Mouse (Mus musculus) embryonic facial prominence, embryonic 12.5 days (tissue): ENCODE data around the gene Pimreg. TPM values are rescaled to one million over a fixed set of nuclear protein-coding genes. Genes with fewer than 3 reads are reported as not detected.
A peak's percentile ranks its signal among the peaks of the same experiment; 100 is the strongest.

Experiments used
- ATAC-seq: fragments of 200-750 bp; cut with Nextera tagmentation; 2 replicates; pipeline ENCODE4 v1.8.0; 2017; ENCODE audit not compliant: insufficient number of reproducible peaks, insufficient read depth, low FRiP score, low TSS enrichment
- H3K27ac ChIP-seq: fragments of 300-500 bp; sonication (generic); 2 replicates; pipeline ENCODE4 v1.5.1; 2016; ENCODE audit warnings: mild to moderate bottlenecking
- H3K27me3 ChIP-seq: fragments of 300-500 bp; sonication (generic); 2 replicates; pipeline ENCODE4 v1.6.1; 2016; ENCODE audit warnings: mild to moderate bottlenecking, moderate library complexity
- H3K36me3 ChIP-seq: fragments of 300-500 bp; sonication (generic); 2 replicates; pipeline ENCODE4 v1.6.1; 2016; ENCODE audit warnings: mild to moderate bottlenecking
- H3K4me1 ChIP-seq: fragments of 300-500 bp; sonication (generic); 2 replicates; pipeline ENCODE4 v1.6.1; 2016
- H3K4me2 ChIP-seq: fragments of 300-500 bp; sonication (generic); replicated peaks from 2 replicates; pipeline ENCODE4 v1.6.1; 2016; ENCODE audit warnings: mild to moderate bottlenecking, moderate library complexity
- H3K4me3 ChIP-seq: fragments of 300-500 bp; sonication (generic); 2 replicates; pipeline ENCODE4 v1.5.1; 2016; ENCODE audit warnings: mild to moderate bottlenecking
- H3K9ac ChIP-seq: fragments of 300-500 bp; sonication (generic); 2 replicates; pipeline ENCODE4 v1.6.1; 2016; ENCODE audit warnings: mild to moderate bottlenecking, moderate library complexity
- H3K9me3 ChIP-seq: fragments of 300-500 bp; sonication (generic); 2 replicates; pipeline ENCODE4 v1.6.1; 2016; ENCODE audit warnings: mild to moderate bottlenecking, moderate library complexity
- WGBS: fragments of 180-500 bp; shearing (Covaris S2); methylation state at CpG from one replicate; pipeline ENCODE4 v1.1.7; 2016; 5-methylcytosine and 5-hydroxymethylcytosine counted together
- polyA plus RNA-seq: library from polyadenylated mRNA; unstranded; fragments of >200 nt; fragmentation: Nextera tagmentation; extraction: Ambion mirVana; gene quantifications from 2 replicates; pipeline ENCODE4 v1.2.1, GENCODE M21; 2016

Gene Pimreg
- polyA plus RNA-seq, 1 experiment from 2014 or later, result 143 TPM

- Histone ChIP-seq H3K9ac (no peak overlapping the region), H3K36me3 (no peaks in the 10 kb centered on the region), H3K9me3 (no peaks in the 10 kb centered on the region), H3K27ac (no peak overlapping the region), H3K4me1 (peaks cover 26% of the 10 kb centered on the region), H3K4me2 (no peak overlapping the region), H3K27me3 (no peaks in the 10 kb centered on the region), H3K4me3 (no peak overlapping the region)
- WGBS, result 80% methylated on average over 4 of the region's 4 CpGs
- ATAC-seq, result no peak
Observed at GRCm38 (mm10) chr11:72014674-72015073, 27.2 kb upstream of the Pimreg start.

GRCm38 (mm10) chr11:72016518-72017252 lies 25.1 kb upstream of the Pimreg start:
- no peaks in the 10 kb centered on the region for H3K36me3 ChIP-seq
- no peak overlapping the region for H3K4me2 ChIP-seq
- WGBS, result 82% methylated on average over 13 of the region's 13 CpGs
- H3K4me3 ChIP-seq, result no peak overlapping the region
- no peak for ATAC-seq
- H3K9me3 ChIP-seq, result no peaks in the 10 kb centered on the region
- no peak overlapping the region for H3K9ac ChIP-seq
- peaks cover 8% of the 10 kb centered on the region; the same call in 1 of the 2 replicates for H3K4me1 ChIP-seq
- H3K27ac ChIP-seq, result no peak overlapping the region
- H3K27me3 ChIP-seq, result no peaks in the 10 kb centered on the region

DNA sequence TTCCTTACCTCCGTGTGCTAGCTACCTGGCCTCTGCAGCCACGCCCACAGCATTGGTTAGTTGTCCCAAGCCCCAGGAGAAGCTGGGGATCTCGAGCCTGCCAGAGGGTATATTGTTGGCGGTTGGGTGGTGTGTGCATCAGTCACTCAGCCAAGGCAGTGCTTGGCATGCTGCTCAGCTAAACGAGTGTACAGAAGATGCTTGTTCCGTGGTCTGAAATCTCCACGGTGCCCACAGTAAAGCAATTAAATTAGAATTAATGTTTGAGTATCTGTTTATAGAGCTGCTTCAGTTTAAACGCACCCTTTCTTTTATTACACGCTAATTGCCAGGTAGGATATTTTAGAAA lies 24.6 kb upstream of the Pimreg start:
- Histone ChIP-seq H3K4me1 (0 out of 2 replicates have a peak, but pooled peaks cover 3% of the 10 kb centered on the region), H3K27me3 (no peaks in the 10 kb centered on the region), H3K9ac (no peak overlapping the region), H3K9me3 (no peaks in the 10 kb centered on the region), H3K4me3 (no peak overlapping the region), H3K4me2 (no peak overlapping the region), H3K36me3 (no peaks in the 10 kb centered on the region), H3K27ac (no peak overlapping the region)
- WGBS, result 70% methylated on average over 9 of the region's 9 CpGs
- ATAC-seq, result no peak

DNA sequence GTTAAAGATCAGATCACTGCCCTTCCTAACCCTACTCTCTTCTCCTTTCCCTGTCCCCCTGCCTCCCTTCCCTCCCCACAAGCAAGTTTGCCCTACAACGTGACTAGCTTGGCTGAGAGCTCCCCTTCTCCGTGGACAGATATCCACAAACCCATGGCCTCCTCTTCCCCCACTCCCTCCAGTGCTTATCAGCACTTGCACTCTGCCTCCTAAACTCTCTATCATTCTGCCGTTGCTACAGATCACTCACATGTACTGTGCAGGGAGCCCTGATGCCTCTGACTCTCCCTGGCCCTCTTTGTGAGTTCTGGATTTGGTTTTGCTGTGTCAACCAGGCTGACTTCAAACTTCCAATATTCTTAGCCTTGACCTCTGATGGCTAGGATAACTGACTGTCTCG lies 20.8 kb upstream of the Pimreg start:
- no peaks in the 10 kb centered on the region for H3K9me3 ChIP-seq
- WGBS, result 68% methylated on average over 4 of the region's 4 CpGs
- H3K36me3 ChIP-seq, result no peaks in the 10 kb centered on the region
- H3K9ac ChIP-seq, result no peak overlapping the region
- no peak overlapping the region for H3K4me3 ChIP-seq
- no peaks in the 10 kb centered on the region for H3K27me3 ChIP-seq
- H3K4me2 ChIP-seq, result no peak overlapping the region
- no peak overlapping the region for H3K27ac ChIP-seq
- peaks cover 3% of the 10 kb centered on the region; the same call in 1 of the 2 replicates for H3K4me1 ChIP-seq
- no peak for ATAC-seq

DNA sequence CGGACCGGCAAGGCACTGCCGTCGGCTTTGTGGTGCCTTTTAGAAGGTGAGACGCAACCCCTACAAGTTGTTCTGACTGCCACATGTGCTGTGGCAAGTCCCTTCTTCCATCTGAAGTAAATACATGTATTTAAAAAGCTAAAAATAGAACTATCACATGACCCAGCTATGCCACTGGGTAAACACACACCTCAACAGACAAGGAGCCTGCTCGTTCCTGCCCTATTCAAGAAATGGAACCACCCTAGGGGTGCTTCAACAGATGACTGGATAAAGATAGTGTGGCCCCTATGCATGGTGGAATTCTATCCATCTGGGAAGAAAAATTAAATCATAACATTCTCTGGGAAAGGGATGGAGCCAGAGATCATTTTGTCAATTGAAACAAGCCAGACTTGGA lies 19.0 kb upstream of the Pimreg start:
- 80% methylated on average over 6 of the region's 6 CpGs for WGBS
- no peaks in the 10 kb centered on the region for H3K27me3 ChIP-seq
- no peak for ATAC-seq

DNA sequence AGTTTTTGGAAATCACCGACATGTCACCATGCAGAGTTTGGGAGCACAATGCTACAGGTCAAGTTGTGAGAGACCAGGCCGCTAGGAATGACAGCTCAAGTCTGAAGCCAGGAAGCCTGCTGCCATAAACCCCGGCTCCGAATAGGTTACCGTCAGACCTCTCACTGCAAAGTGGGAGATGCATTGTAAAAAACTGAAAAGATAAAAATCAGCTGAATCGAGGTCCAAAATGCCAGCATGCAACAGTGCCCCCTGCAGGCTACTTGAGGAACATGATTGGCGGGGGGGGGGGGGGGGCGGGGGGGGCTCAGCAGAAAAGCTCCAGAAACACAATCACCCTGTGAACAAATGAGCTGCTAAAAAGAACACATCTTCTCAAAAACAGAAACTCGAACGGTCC lies 18.3 kb upstream of the Pimreg start:
- Histone ChIP-seq H3K36me3 (no peaks in the 10 kb centered on the region), H3K4me1 (no peaks in the 10 kb centered on the region; the same call in 1 of the 2 replicates), H3K27me3 (no peaks in the 10 kb centered on the region), H3K4me2 (no peak overlapping the region), H3K4me3 (no peak overlapping the region), H3K27ac (no peak overlapping the region), H3K9me3 (no peaks in the 10 kb centered on the region), H3K9ac (no peak overlapping the region)
- WGBS, result 43% methylated on average over 9 of the region's 10 CpGs
- ATAC-seq, result no peak

More for the DNA sequence above, 19.0 kb upstream of the Pimreg start:
- H3K27ac ChIP-seq, result no peak overlapping the region
- no peaks in the 10 kb centered on the region for H3K9me3 ChIP-seq
- H3K4me2 ChIP-seq, result no peak overlapping the region
- no peaks in the 10 kb centered on the region for H3K36me3 ChIP-seq
- H3K4me3 ChIP-seq, result no peak overlapping the region
- H3K9ac ChIP-seq, result no peak overlapping the region
- H3K4me1 ChIP-seq, result peaks cover 3% of the 10 kb centered on the region; the same call in 1 of the 2 replicates

DNA sequence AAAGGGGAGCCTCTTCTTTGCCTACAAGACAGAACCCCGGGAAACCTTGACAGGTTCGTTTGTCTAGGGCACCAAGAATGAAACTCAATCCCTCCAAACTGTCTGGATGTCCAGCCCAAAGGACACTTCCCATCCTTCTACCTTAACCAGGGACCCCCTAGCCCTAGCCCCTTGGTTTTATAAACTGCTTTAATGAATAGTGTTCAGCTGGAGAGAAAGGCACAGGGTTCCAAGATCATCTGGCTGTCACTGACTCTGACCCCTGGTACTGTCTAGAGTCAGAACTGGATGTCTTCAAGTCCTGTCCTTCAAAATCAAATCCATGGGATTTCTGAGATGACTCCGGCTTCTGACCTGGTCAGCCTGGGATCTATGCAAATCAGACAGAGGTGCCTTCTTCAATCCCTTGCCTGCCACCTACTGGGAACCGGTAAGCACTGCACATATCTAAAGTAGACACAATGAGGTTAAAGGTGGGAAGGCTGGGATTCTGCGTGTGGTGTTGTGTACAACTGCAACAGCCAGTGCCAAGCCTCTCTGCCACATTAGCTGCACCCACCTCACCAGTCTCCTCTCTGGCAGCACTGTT lies 17.5 kb upstream of the Pimreg start:
- 23% methylated on average over 5 of the region's 5 CpGs for WGBS
- no peak overlapping the region for H3K4me2 ChIP-seq
- H3K4me3 ChIP-seq, result no peak overlapping the region
- H3K9ac ChIP-seq, result no peak overlapping the region
- no peak overlapping the region for H3K27ac ChIP-seq
- no peaks in the 10 kb centered on the region; the same call in 1 of the 2 replicates for H3K4me1 ChIP-seq
- 0 out of 2 replicates have a peak, but pooled peaks cover 5% of the 10 kb centered on the region for H3K27me3 ChIP-seq
- no peaks in the 10 kb centered on the region for H3K36me3 ChIP-seq
- ATAC-seq, result no peak
- H3K9me3 ChIP-seq, result no peaks in the 10 kb centered on the region

DNA sequence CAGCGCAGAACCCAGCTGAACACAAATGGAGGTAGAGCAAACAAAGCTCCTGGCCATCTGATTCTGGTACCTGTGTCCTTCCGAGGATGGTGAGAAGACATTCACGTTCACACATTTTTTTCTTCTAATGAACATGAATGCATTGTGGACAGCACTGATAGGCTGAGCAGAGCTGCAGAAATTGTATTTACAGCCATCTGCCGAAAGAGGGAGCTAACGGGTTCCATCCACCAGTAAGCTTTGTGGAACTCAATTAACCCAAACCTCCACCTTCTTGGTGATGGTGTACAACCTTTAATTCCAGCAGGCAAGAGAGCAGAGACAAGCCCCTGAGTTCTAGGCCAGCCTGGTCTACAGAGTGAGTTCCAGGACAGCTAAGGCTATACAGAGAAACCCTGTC lies 16.0 kb upstream of the Pimreg start:
- no peak for ATAC-seq
- Histone ChIP-seq H3K4me2 (no peak overlapping the region), H3K4me3 (no peak overlapping the region), H3K27ac (no peak overlapping the region), H3K9me3 (no peaks in the 10 kb centered on the region), H3K9ac (no peak overlapping the region), H3K36me3 (no peaks in the 10 kb centered on the region), H3K27me3 (peaks cover 10% of the 10 kb centered on the region; the same call in 1 of the 2 replicates), H3K4me1 (no peaks in the 10 kb centered on the region; the same call in 1 of the 2 replicates)
- WGBS, result 40% methylated on average over 5 of the region's 5 CpGs

DNA sequence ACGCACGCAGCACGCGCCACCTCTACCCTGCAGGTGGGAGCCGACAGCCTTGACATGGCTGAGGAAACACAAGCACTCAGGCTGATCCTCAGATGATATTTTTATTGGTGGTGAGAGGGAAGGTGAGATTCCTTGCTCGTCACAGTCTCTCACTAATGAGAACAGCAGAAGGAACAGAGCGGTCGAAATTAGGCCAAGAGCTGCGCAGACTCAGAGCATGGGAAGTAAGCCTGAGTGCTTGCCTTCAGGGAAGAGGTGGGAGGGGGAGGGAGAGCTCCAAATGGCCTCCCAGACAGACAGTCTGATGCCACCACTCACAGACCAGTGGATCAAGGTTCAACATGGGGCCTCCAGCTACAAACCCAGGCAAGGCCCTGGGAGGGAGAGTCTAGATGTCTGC lies 15.3 kb upstream of the Pimreg start:
- H3K4me3 ChIP-seq, result no peak overlapping the region
- H3K9me3 ChIP-seq, result no peaks in the 10 kb centered on the region
- H3K27ac ChIP-seq, result no peak overlapping the region
- no peak overlapping the region for H3K9ac ChIP-seq
- H3K27me3 ChIP-seq, result peaks cover 14% of the 10 kb centered on the region; the same call in 1 of the 2 replicates
- WGBS, result 84% methylated on average over 9 of the region's 9 CpGs
- H3K4me1 ChIP-seq, result no peaks in the 10 kb centered on the region; the same call in 1 of the 2 replicates
- ATAC-seq, result no peak
- no peaks in the 10 kb centered on the region for H3K36me3 ChIP-seq
- no peak overlapping the region for H3K4me2 ChIP-seq

DNA sequence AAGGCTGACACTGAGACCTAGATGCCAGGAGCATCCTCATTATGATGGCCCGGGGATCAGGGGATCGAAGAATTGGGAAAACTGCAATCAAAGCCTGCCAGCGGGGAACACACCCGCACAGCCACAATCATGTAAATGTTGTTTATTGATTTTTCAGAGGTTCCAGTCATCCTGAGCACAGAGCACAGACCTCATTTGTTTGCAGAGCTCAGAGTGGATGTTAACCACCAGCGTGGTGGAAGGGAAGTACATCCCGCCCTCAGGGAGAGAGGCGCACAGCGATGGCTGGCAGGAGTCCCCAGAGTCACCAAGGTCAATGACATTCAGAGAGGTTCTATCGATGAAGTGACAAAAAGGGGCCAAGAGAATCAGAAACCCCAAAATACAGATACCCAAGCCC lies 14.0 kb upstream of the Pimreg start:
- no peak overlapping the region for H3K4me2 ChIP-seq
- 62% methylated on average over 9 of the region's 9 CpGs for WGBS

DNA sequence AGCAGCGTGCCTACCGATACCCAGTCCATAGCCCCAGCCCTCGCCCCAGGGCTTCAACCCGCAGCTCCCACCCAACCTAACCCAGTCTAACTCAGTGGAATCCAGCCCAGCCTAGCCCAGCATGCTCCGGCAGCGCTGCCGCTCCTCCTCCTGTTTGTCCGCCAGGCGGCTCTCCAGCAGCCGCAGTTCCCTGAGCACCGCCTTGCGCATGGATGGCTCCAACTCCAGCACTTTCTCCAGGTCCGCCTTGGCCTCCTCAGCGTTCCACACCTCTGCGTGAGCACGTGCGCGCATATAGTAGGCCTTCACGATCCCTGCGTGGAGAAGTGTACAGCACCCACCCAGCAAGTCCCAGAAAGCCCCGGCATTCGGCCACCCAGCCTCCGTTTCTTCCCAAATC lies 12.7 kb upstream of the Pimreg start:
- H3K4me1 ChIP-seq, result no peaks in the 10 kb centered on the region
- ATAC-seq, result peak; percentile 59; the same call in 1 of the 2 replicates

More for the DNA sequence above, 14.0 kb upstream of the Pimreg start:
- Histone ChIP-seq H3K27ac (no peak overlapping the region), H3K36me3 (no peaks in the 10 kb centered on the region), H3K4me1 (no peaks in the 10 kb centered on the region; the same call in 1 of the 2 replicates), H3K9ac (no peak overlapping the region), H3K4me3 (no peak overlapping the region), H3K9me3 (no peaks in the 10 kb centered on the region), H3K27me3 (peaks cover 15% of the 10 kb centered on the region; the same call in 1 of the 2 replicates)
- no peak for ATAC-seq

GRCm38 (mm10) chr11:72031353-72031752 lies 10.5 kb upstream of the Pimreg start:
- Histone ChIP-seq H3K9me3 (no peaks in the 10 kb centered on the region), H3K27me3 (peaks cover 15% of the 10 kb centered on the region; the same call in 1 of the 2 replicates), H3K27ac (no peak overlapping the region), H3K36me3 (no peaks in the 10 kb centered on the region), H3K4me1 (no peaks in the 10 kb centered on the region), H3K9ac (no peak overlapping the region), H3K4me2 (no peak overlapping the region), H3K4me3 (no peak overlapping the region)
- 89% methylated on average over 7 of the region's 7 CpGs for WGBS
- ATAC-seq, result no peak

More for the DNA sequence above, 12.7 kb upstream of the Pimreg start:
- H3K9me3 ChIP-seq, result no peaks in the 10 kb centered on the region
- H3K4me2 ChIP-seq, result no peak overlapping the region
- no peak overlapping the region for H3K4me3 ChIP-seq
- no peak overlapping the region for H3K27ac ChIP-seq
- no peaks in the 10 kb centered on the region for H3K36me3 ChIP-seq
- H3K9ac ChIP-seq, result no peak overlapping the region
- WGBS, result 20% methylated on average over 23 of the region's 23 CpGs
- peaks cover 15% of the 10 kb centered on the region; the same call in 1 of the 2 replicates for H3K27me3 ChIP-seq
